Mouse (Mus musculus) heart, adult 2 months (tissue): ENCODE data around the gene Tspo2.

Experiments
- CTCF ChIP-seq: fragments of 200-600 bp; IDR thresholded peaks from 2 replicates; pipeline ENCODE4 v1.8.1; 2022; ENCODE audit warnings: antibody characterized with exemption, mild to moderate bottlenecking, moderate library complexity
- EP300 ChIP-seq: fragments of 200-500 bp; IDR thresholded peaks from 2 replicates; pipeline ENCODE4 v1.6.1; 2011; ENCODE audit warnings: low read depth, low read length, control low read depth; ENCODE audit not compliant: insufficient read depth

DNA sequence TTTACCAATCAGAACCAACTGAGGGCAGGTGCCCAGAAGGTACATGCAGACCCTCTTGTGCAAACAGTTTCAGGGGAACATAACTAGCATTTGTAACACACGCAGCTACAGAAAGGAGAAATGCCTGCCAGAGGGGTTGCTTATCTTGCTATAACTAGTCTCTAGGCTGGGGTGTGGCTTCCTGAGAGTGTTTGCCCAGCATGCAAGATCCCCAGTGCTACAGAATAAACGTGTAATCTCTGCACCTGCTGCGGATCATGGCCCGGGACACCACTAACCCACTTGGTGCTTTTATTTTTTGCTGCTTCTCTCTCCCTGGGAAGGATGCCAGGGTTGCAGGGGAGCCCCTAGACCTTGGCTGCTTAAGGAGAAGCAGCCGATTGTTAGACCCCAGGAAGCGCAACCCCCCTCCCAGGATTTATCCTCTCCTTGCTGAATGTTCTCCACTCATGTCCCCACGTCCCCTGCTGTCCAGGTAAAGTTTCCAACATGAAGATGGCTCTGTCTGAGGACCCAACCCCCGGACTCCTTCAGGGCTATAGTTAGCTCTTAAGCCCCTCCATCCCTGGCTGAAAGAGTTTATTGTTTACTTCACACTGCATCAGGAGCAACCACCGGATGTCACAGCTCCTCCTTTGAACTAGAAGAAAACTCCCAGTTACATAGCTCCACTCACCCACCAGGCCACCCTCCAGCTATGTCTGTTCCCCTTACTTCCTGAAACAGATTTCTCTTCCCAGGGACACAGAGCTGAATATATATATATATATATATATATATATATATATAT is 25.3 kb downstream of the Tspo2 start:
- TF ChIP-seq CTCF = no peak
- no peak for TF ChIP-seq EP300
